Mouse (Mus musculus): ENCODE results near the gene Pomgnt2. TPM values are rescaled to one million over a fixed set of nuclear protein-coding genes. Genes with fewer than 3 reads are reported as not detected.
A peak's percentile ranks its signal among the peaks of the same experiment; 100 is the strongest.

Gene Pomgnt2
- total and polyA plus RNA-seq, 3 experiments, result not detected

DNA sequence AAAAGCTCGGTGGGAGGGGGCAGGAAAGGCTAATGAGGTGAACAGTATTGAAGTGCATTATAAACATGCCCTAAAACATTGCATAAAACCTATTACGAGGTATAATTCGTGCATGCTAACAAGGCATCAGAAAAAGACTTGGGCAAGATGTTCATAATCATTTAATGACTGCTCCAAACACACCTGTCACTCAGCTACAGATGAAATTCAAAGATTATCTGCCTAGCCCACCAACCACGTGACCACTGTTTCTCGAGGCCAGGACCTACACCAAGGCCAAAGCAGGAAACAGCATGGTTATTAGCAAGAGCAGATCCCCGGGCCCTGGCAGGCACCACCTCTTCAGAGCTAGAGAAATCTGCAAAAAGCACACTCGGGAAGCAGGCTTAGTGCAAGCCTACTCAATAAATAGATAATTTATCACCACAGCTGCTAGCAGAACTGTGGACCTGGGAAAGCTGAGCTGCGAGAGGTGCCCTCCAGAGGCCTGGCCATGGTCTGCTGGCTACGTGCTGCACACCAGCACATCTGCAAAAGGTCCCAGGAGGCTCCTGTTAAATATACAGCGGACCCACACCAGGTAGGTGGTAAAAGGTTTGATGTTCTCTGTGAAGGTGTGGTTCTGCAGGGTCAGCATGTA, 15.3 kb downstream of the Pomgnt2 start:
- H3K27me3 ChIP-seq (replicated peaks), result peaks cover 10% of the 10 kb centered on the region
- TF ChIP-seq TBP (conservative IDR thresholded peaks at IDR 0.05; ENCODE audit: low read depth, low read length) (no peak), USF1 (IDR thresholded peaks at IDR 0.05; ENCODE audit: low read depth, low read length) (peak; percentile 46), CTCF (conservative IDR thresholded peaks at IDR 0.05 in 1 of 2, IDR thresholded peaks at IDR 0.05 in 1 of 2; ENCODE audit: low read depth in 2 of 2, low read length in 2 of 2) (peak in 1 of 2 experiments; percentile 22; a peak in 1 of 4 replicates), MAX (IDR thresholded peaks at IDR 0.05; ENCODE audit: low read length) (peak; percentile 64; the same call in 1 of the 2 replicates)
- no peaks in the 10 kb centered on the region for H3K79me2 ChIP-seq (replicated peaks; ENCODE audit: control insufficient read depth, extremely low read depth, insufficient read depth, poor library complexity, severe bottlenecking)
- no peak overlapping the region for H3K4me2 ChIP-seq (ENCODE audit: insufficient read depth, low read depth, poor library complexity, severe bottlenecking)
- H3K36me3 ChIP-seq (replicated peaks in 1 of 2; ENCODE audit: control insufficient read depth in 1 of 2, insufficient read depth in 1 of 2, low read length in 1 of 2), result no peaks in the 10 kb centered on the region
- H3K9me3 ChIP-seq (replicated peaks; ENCODE audit: low read length), result no peaks in the 10 kb centered on the region
- H3K4me3 ChIP-seq (replicated peaks in 1 of 3; ENCODE audit: low read depth in 2 of 3, low read length in 2 of 3, poor library complexity in 1 of 3), result no peak overlapping the region
- in situ Hi-C loops (cut with MboI; ENCODE audit: low pct_ligation_motif_present, low pct_unique_long_range_greater_than_20kb, low sequenced_read_pairs), result loop anchor here (5.0 to 25.0 kb wide), 4 partner anchors 34 to 494 kb away; partner anchors contain the start of gene Cck
- dilution Hi-C loops (cut with MboI; ENCODE audit: extremely low pct_ligation_motif_present, extremely low pct_unique_long_range_greater_than_20kb, low sequenced_read_pairs), result no loop called here
- no peak overlapping the region for H3K9ac ChIP-seq (ENCODE audit: insufficient read depth, low read depth)
- peaks cover 14 to 42% of the 10 kb centered on the region in 2 experiments for H3K4me1 ChIP-seq (ENCODE audit: control insufficient read depth in 1 of 2, insufficient read depth in 2 of 2)
- no peak overlapping the region for H3K27ac ChIP-seq (ENCODE audit: insufficient read depth, low read depth)
- DNase-seq (ENCODE audit: extremely low read depth), result no peak

DNA sequence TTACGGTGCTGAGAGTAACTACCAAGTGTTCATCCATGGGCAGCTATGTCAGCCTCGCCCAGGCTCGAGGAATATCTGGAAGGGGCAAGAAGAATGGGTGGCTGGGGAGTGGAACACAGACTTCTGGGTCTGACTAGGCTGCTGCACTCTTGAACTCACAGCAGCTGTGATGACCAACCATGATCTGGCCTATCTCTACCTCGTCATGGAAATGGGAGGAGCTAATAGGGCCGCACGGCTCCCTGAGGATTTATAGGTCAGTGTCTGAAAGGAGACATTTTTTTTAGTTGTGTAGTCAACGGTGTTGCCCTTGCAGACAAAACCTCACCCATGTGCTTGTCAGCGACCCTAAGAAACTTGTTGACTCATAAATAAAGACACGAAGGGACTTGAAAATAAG, 15.9 kb downstream of the Pomgnt2 start:
- Histone ChIP-seq H3K4me2 (ENCODE audit: insufficient read depth, low read depth, poor library complexity, severe bottlenecking) (0 out of 2 replicates have a peak overlapping the region, but pooled peaks have one; percentile 9), H3K27ac (ENCODE audit: insufficient read depth, low read depth) (no peak overlapping the region), H3K4me1 (ENCODE audit: control insufficient read depth in 1 of 2, insufficient read depth in 2 of 2) (peaks cover 14 to 42% of the 10 kb centered on the region in 2 experiments), H3K79me2 (replicated peaks; ENCODE audit: control insufficient read depth, extremely low read depth, insufficient read depth, poor library complexity, severe bottlenecking) (no peaks in the 10 kb centered on the region), H3K4me3 (replicated peaks in 1 of 3; ENCODE audit: low read depth in 2 of 3, low read length in 2 of 3, poor library complexity in 1 of 3) (no peak overlapping the region), H3K9me3 (replicated peaks; ENCODE audit: low read length) (no peaks in the 10 kb centered on the region), H3K27me3 (replicated peaks) (peaks cover 10% of the 10 kb centered on the region), H3K36me3 (replicated peaks in 1 of 2; ENCODE audit: control insufficient read depth in 1 of 2, insufficient read depth in 1 of 2, low read length in 1 of 2) (no peaks in the 10 kb centered on the region), H3K9ac (ENCODE audit: insufficient read depth, low read depth) (no peak overlapping the region)
- peak; percentile 80 for DNase-seq (ENCODE audit: extremely low read depth)
- TF ChIP-seq MAFK (IDR thresholded peaks at IDR 0.05; ENCODE audit: insufficient replicate concordance, low read length) (no peak), ETS1 (conservative IDR thresholded peaks at IDR 0.05; ENCODE audit: low read depth, low read length) (0 out of 2 replicates have a peak, but pooled peaks have one; percentile 39), PAX5 (IDR thresholded peaks at IDR 0.05; ENCODE audit: low read length) (no peak), MAX (IDR thresholded peaks at IDR 0.05; ENCODE audit: low read length) (no peak), MEF2A (IDR thresholded peaks at IDR 0.05; ENCODE audit: borderline replicate concordance, low read depth, low read length) (no peak), MAZ (IDR thresholded peaks at IDR 0.05; ENCODE audit: low read depth, low read length) (no peak), CHD2 (IDR thresholded peaks at IDR 0.05; ENCODE audit: low read length) (no peak), SIN3A (IDR thresholded peaks at IDR 0.05; ENCODE audit: low read length) (no peak), MXI1 (IDR thresholded peaks at IDR 0.05; ENCODE audit: low read depth, low read length) (no peak), CTCF (conservative IDR thresholded peaks at IDR 0.05 in 1 of 2, IDR thresholded peaks at IDR 0.05 in 1 of 2; ENCODE audit: low read depth in 2 of 2, low read length in 2 of 2) (no peak), BHLHE40 (IDR thresholded peaks at IDR 0.05; ENCODE audit: low read depth, low read length) (no peak), CHD1 (IDR thresholded peaks at IDR 0.05; ENCODE audit: low read depth, low read length) (no peak), SMC3 (IDR thresholded peaks at IDR 0.05; ENCODE audit: low read depth, low read length) (no peak), IRF4 (IDR thresholded peaks at IDR 0.05; ENCODE audit: low read depth, low read length) (0 out of 2 replicates have a peak, but pooled peaks have one; percentile 53), ZNF384 (IDR thresholded peaks at IDR 0.05; ENCODE audit: low read depth, low read length) (peak; percentile 56; the same call in 1 of the 2 replicates), E2F4 (IDR thresholded peaks at IDR 0.05; ENCODE audit: insufficient replicate concordance, low read depth, low read length) (no peak)
- dilution Hi-C loops (cut with MboI; ENCODE audit: extremely low pct_ligation_motif_present, extremely low pct_unique_long_range_greater_than_20kb, low sequenced_read_pairs) (no loop called here), in situ Hi-C loops (cut with MboI; ENCODE audit: low pct_ligation_motif_present, low pct_unique_long_range_greater_than_20kb, low sequenced_read_pairs) (loop anchor here (5.0 to 25.0 kb wide), 4 partner anchors 34 to 494 kb away; partner anchors contain the start of gene Cck)

Measured in CH12.LX (cell line).